Mouse (Mus musculus) limb, embryonic 12.5 days (tissue): Measurements from ENCODE around the gene Kcna1. TPM values are rescaled to one million over a fixed set of nuclear protein-coding genes. Genes with fewer than 3 reads are reported as not detected.

ENCODE experiments used
- ATAC-seq: fragments of 200-750 bp; cut with Nextera tagmentation; 2 replicates; pipeline ENCODE4 v1.8.0; 2017; ENCODE audit warnings: low read depth, moderate TSS enrichment; ENCODE audit not compliant: insufficient number of reproducible peaks, insufficient read depth, low FRiP score, low TSS enrichment
- H3K27ac ChIP-seq: fragments of 300-500 bp; sonication (generic); 2 replicates; pipeline ENCODE4 v1.5.1; 2016; ENCODE audit warnings: mild to moderate bottlenecking, moderate library complexity
- H3K27me3 ChIP-seq: fragments of 300-500 bp; sonication (generic); 2 replicates; pipeline ENCODE4 v1.6.1; 2016; ENCODE audit warnings: mild to moderate bottlenecking, moderate library complexity
- H3K36me3 ChIP-seq: fragments of 300-500 bp; sonication (generic); 2 replicates; pipeline ENCODE4 v1.6.1; 2016; ENCODE audit warnings: mild to moderate bottlenecking, moderate library complexity
- H3K4me1 ChIP-seq: fragments of 300-500 bp; sonication (generic); replicated peaks from 2 replicates; pipeline ENCODE4 v1.6.1; 2016
- H3K4me2 ChIP-seq: fragments of 300-500 bp; sonication (generic); 2 replicates; pipeline ENCODE4 v1.6.1; 2016; ENCODE audit warnings: mild to moderate bottlenecking, moderate library complexity
- H3K4me3 ChIP-seq: fragments of 300-500 bp; sonication (generic); replicated peaks from 2 replicates; pipeline ENCODE4 v1.5.1; 2016; ENCODE audit warnings: mild to moderate bottlenecking
- H3K9ac ChIP-seq: fragments of 300-500 bp; sonication (generic); replicated peaks from 2 replicates; pipeline ENCODE4 v1.6.1; 2016; ENCODE audit warnings: mild to moderate bottlenecking, moderate library complexity
- H3K9me3 ChIP-seq: fragments of 300-500 bp; sonication (generic); 2 replicates; pipeline ENCODE4 v1.6.1; 2016; ENCODE audit warnings: mild to moderate bottlenecking, moderate library complexity
- WGBS: fragments of 180-500 bp; shearing (Covaris S2); methylation state at CpG from one replicate; pipeline ENCODE4 v1.1.7; 2016; 5-methylcytosine and 5-hydroxymethylcytosine counted together
- polyA plus RNA-seq: library from polyadenylated mRNA; unstranded; fragments of >200 nt; fragmentation: Nextera tagmentation; extraction: Ambion mirVana; gene quantifications from 2 replicates; pipeline ENCODE4 v1.2.1, GENCODE M21; 2016

The Kcna1 gene
- polyA plus RNA-seq: 1.4 TPM in 2 replicates

- Histone ChIP-seq H3K27ac (no peak within 1 kb of the TSS), H3K4me1 (peaks cover 30% of the 10 kb centered on the region), H3K4me3 (peak within 1 kb of the TSS; percentile 53), H3K4me2 (peak within 1 kb of the TSS; percentile 95), H3K27me3 (peaks cover 79% of the 10 kb centered on the region), H3K36me3 (no peaks in the 10 kb centered on the region), H3K9me3 (no peaks in the 10 kb centered on the region), H3K9ac (peak within 1 kb of the TSS; percentile 58)
- 30% methylated on average over 8 of the region's 8 CpGs for WGBS
- no peak for ATAC-seq
Observed at GRCm38 (mm10) chr6:126646381-126646780, at the start of gene Kcna1. Gene Kcna1 (minus strand): TSS chr6:126646384.

- no peak for ATAC-seq
- Histone ChIP-seq H3K27me3 (no peaks in the 10 kb centered on the region), H3K4me2 (no peak overlapping the region), H3K9me3 (no peaks in the 10 kb centered on the region), H3K4me3 (no peak overlapping the region), H3K36me3 (no peaks in the 10 kb centered on the region), H3K9ac (no peak overlapping the region), H3K27ac (no peak overlapping the region), H3K4me1 (no peaks in the 10 kb centered on the region)
- WGBS: 42% methylated on average over 4 of the region's 4 CpGs
Observed at GRCm38 (mm10) chr6:126687120-126687519, 40.9 kb upstream of the Kcna1 start.

GRCm38 (mm10) chr6:126685135-126685534, 39.0 kb upstream of the Kcna1 start:
- Histone ChIP-seq H3K9ac (no peak overlapping the region; the same call in 1 of the 2 replicates), H3K36me3 (no peaks in the 10 kb centered on the region), H3K4me3 (no peak overlapping the region), H3K27ac (no peak overlapping the region), H3K27me3 (no peaks in the 10 kb centered on the region), H3K9me3 (no peaks in the 10 kb centered on the region), H3K4me2 (no peak overlapping the region), H3K4me1 (no peaks in the 10 kb centered on the region)
- 56% methylated on average over 3 of the region's 3 CpGs for WGBS
- ATAC-seq: no peak

GRCm38 (mm10) chr6:126678961-126679360, 32.8 kb upstream of the Kcna1 start:
- H3K9me3 ChIP-seq: no peaks in the 10 kb centered on the region
- H3K4me3 ChIP-seq: no peak overlapping the region
- whole genome bisulfite sequencing: 68% methylated on average over 7 of the region's 7 CpGs

GRCm38 (mm10) chr6:126667001-126667400, 20.8 kb upstream of the Kcna1 start:
- H3K9ac ChIP-seq: no peak overlapping the region
- WGBS: 91% methylated on average over 5 of the region's 5 CpGs
- H3K4me2 ChIP-seq: no peak overlapping the region
- no peak overlapping the region for H3K27ac ChIP-seq
- no peak for ATAC-seq
- no peaks in the 10 kb centered on the region for H3K36me3 ChIP-seq
- H3K9me3 ChIP-seq: no peaks in the 10 kb centered on the region
- peaks cover 13% of the 10 kb centered on the region for H3K27me3 ChIP-seq
- no peak overlapping the region for H3K4me3 ChIP-seq
- H3K4me1 ChIP-seq: no peaks in the 10 kb centered on the region

More at GRCm38 (mm10) chr6:126678961-126679360, 32.8 kb upstream of the Kcna1 start:
- Histone ChIP-seq H3K27ac (no peak overlapping the region), H3K4me2 (no peak overlapping the region), H3K36me3 (no peaks in the 10 kb centered on the region), H3K27me3 (0 out of 2 replicates have a peak, but pooled peaks cover 5% of the 10 kb centered on the region), H3K9ac (no peak overlapping the region), H3K4me1 (no peaks in the 10 kb centered on the region)
- no peak for ATAC-seq

GRCm38 (mm10) chr6:126666091-126666490, 19.9 kb upstream of the Kcna1 start:
- ATAC-seq: no peak
- 70% methylated on average over 6 of the region's 6 CpGs for WGBS

GRCm38 (mm10) chr6:126664569-126664968, 18.4 kb upstream of the Kcna1 start:
- Histone ChIP-seq H3K36me3 (no peaks in the 10 kb centered on the region), H3K4me3 (no peak overlapping the region), H3K9me3 (no peaks in the 10 kb centered on the region), H3K27me3 (peaks cover 12% of the 10 kb centered on the region), H3K9ac (no peak overlapping the region), H3K4me2 (no peak overlapping the region), H3K4me1 (no peaks in the 10 kb centered on the region), H3K27ac (no peak overlapping the region)
- 72% methylated on average over 3 of the region's 3 CpGs for WGBS
- no peak for ATAC-seq

More at GRCm38 (mm10) chr6:126666091-126666490, 19.9 kb upstream of the Kcna1 start:
- Histone ChIP-seq H3K4me2 (no peak overlapping the region), H3K9me3 (no peaks in the 10 kb centered on the region), H3K4me1 (no peaks in the 10 kb centered on the region), H3K36me3 (no peaks in the 10 kb centered on the region), H3K4me3 (no peak overlapping the region), H3K27me3 (peaks cover 13% of the 10 kb centered on the region), H3K9ac (no peak overlapping the region), H3K27ac (no peak overlapping the region)

- Histone ChIP-seq H3K4me3 (no peak overlapping the region), H3K9ac (no peak overlapping the region), H3K4me1 (no peaks in the 10 kb centered on the region), H3K9me3 (no peaks in the 10 kb centered on the region), H3K27me3 (no peaks in the 10 kb centered on the region; the same call in 1 of the 2 replicates), H3K27ac (no peak overlapping the region), H3K4me2 (no peak overlapping the region), H3K36me3 (no peaks in the 10 kb centered on the region)
- WGBS: 79% methylated on average over 2 of the region's 2 CpGs
- ATAC-seq: no peak
Observed at GRCm38 (mm10) chr6:126657646-126658394, 11.6 kb upstream of the Kcna1 start.

- no peak overlapping the region for H3K9ac ChIP-seq
- ATAC-seq: no peak
- no peak overlapping the region for H3K27ac ChIP-seq
- peaks cover 11% of the 10 kb centered on the region; the same call in 1 of the 2 replicates for H3K27me3 ChIP-seq
- H3K9me3 ChIP-seq: no peaks in the 10 kb centered on the region
- WGBS: 86% methylated on average over 7 of the region's 7 CpGs
- no peak overlapping the region for H3K4me3 ChIP-seq
- no peaks in the 10 kb centered on the region for H3K4me1 ChIP-seq
- no peak overlapping the region for H3K4me2 ChIP-seq
- no peaks in the 10 kb centered on the region for H3K36me3 ChIP-seq
Observed at GRCm38 (mm10) chr6:126653561-126653960, 7.4 kb upstream of the Kcna1 start.

- no peak overlapping the region for H3K27ac ChIP-seq
- peak; percentile 89 for ATAC-seq
- H3K27me3 ChIP-seq: peaks cover 83% of the 10 kb centered on the region
- H3K4me2 ChIP-seq: peak overlapping the region; percentile 95
- WGBS: 4% methylated on average over 27 of the region's 27 CpGs
- H3K9ac ChIP-seq: peak overlapping the region; percentile 23; the same call in 1 of the 2 replicates
- peak overlapping the region; percentile 53 for H3K4me3 ChIP-seq
- H3K36me3 ChIP-seq: no peaks in the 10 kb centered on the region
- peaks cover 30% of the 10 kb centered on the region for H3K4me1 ChIP-seq
- H3K9me3 ChIP-seq: no peaks in the 10 kb centered on the region
Observed at GRCm38 (mm10) chr6:126645644-126646358, 383 bp downstream of the Kcna1 start.

- Histone ChIP-seq H3K27ac (no peak overlapping the region), H3K4me3 (peak overlapping the region; percentile 53), H3K4me1 (peaks cover 30% of the 10 kb centered on the region), H3K36me3 (no peaks in the 10 kb centered on the region), H3K4me2 (peak overlapping the region; percentile 95), H3K9me3 (no peaks in the 10 kb centered on the region), H3K9ac (peak overlapping the region; percentile 58), H3K27me3 (peaks cover 80% of the 10 kb centered on the region)
- under 1% methylated on average over 24 of the region's 24 CpGs for WGBS
- 0 out of 2 replicates have a peak, but pooled peaks have one; percentile 19 for ATAC-seq
Observed at GRCm38 (mm10) chr6:126645044-126645541, 1.1 kb downstream of the Kcna1 start.
